In genomic region chr11:112956748-112957440, GRCm38 (mm10) we compare ENCODE assay signal across 17 mouse cellular contexts.
DNase-seq lines count a peak whose midpoint lies in the region; ATAC-seq and TF ChIP-seq lines count a peak whose summit lies in the region.
"Had no signal": no experiment of that assay in that cellular context is flagged by ENCODE, and none has a peak within 500 bp of the region (broad histone marks: within the 10 kb centered on the region; RNA-seq: fewer than 3 reads in every experiment).

No protein-coding gene starts in this region.

- H3K4me2 ChIP-seq in forebrain, embryonic 12.5 days = no peak overlapping the region
- H3K4me2 ChIP-seq in kidney, postnatal 0 days (ENCODE audit: low read length) = no peak overlapping the region
- no peak overlapping the region for H3K4me2 ChIP-seq in heart, embryonic 15.5 days
- no peak overlapping the region for H3K4me2 ChIP-seq in midbrain, embryonic 16.5 days (ENCODE audit: low read length)
- H3K4me2 ChIP-seq: limb, embryonic 13.5 days; liver, embryonic 15.5 days; midbrain, embryonic 15.5 days; neural tube, embryonic 13.5 days; stomach, embryonic 15.5 days had no signal

- peaks cover 23% of the 10 kb centered on the region for H3K27me3 ChIP-seq in forebrain, embryonic 10.5 days (ENCODE audit: poor library complexity, severe bottlenecking)
- H3K27me3 ChIP-seq in forebrain, embryonic 12.5 days = no peaks in the 10 kb centered on the region
- H3K27me3 ChIP-seq in kidney, postnatal 0 days (ENCODE audit: insufficient read depth, low read length) = no peaks in the 10 kb centered on the region
- H3K27me3 ChIP-seq in heart, embryonic 15.5 days = peaks cover 17% of the 10 kb centered on the region; the same call in 1 of the 2 replicates
- H3K27me3 ChIP-seq in midbrain, embryonic 16.5 days (ENCODE audit: control insufficient read depth, insufficient read depth, low read depth, low read length) = no peaks in the 10 kb centered on the region
- H3K27me3 ChIP-seq: liver, embryonic 15.5 days; midbrain, embryonic 15.5 days; neural tube, embryonic 13.5 days; stomach, embryonic 15.5 days had no signal

- peaks cover 44% of the 10 kb centered on the region for H3K4me1 ChIP-seq in forebrain, embryonic 10.5 days
- peaks cover 46% of the 10 kb centered on the region for H3K4me1 ChIP-seq in forebrain, embryonic 12.5 days
- H3K4me1 ChIP-seq in kidney, postnatal 0 days (replicated peaks; ENCODE audit: insufficient read depth, low read length) = peaks cover 3% of the 10 kb centered on the region; the same call in 1 of the 2 replicates
- no peaks in the 10 kb centered on the region for H3K4me1 ChIP-seq in heart, embryonic 15.5 days (replicated peaks)
- 0 out of 2 replicates have a peak, but pooled peaks cover 2% of the 10 kb centered on the region for H3K4me1 ChIP-seq in midbrain, embryonic 16.5 days (ENCODE audit: control insufficient read depth, insufficient read depth, low read length)
- H3K4me1 ChIP-seq: liver, embryonic 15.5 days had no signal

- H3K4me3 ChIP-seq in forebrain, embryonic 10.5 days = no peak overlapping the region
- no peak overlapping the region for H3K4me3 ChIP-seq in forebrain, embryonic 12.5 days (replicated peaks)
- H3K4me3 ChIP-seq in kidney, postnatal 0 days (replicated peaks; ENCODE audit: low read depth, low read length) = no peak overlapping the region
- no peak overlapping the region for H3K4me3 ChIP-seq in heart, embryonic 15.5 days
- H3K4me3 ChIP-seq in midbrain, embryonic 16.5 days (ENCODE audit: low read depth, low read length) = no peak overlapping the region
- H3K4me3 ChIP-seq: limb, embryonic 13.5 days; liver, embryonic 15.5 days; midbrain, embryonic 15.5 days; neural tube, embryonic 13.5 days; stomach, embryonic 15.5 days had no signal

- no peaks in the 10 kb centered on the region for H3K9me3 ChIP-seq in forebrain, embryonic 10.5 days
- H3K9me3 ChIP-seq in forebrain, embryonic 12.5 days = no peaks in the 10 kb centered on the region
- H3K9me3 ChIP-seq in kidney, postnatal 0 days (replicated peaks; ENCODE audit: low read length) = no peaks in the 10 kb centered on the region
- no peaks in the 10 kb centered on the region for H3K9me3 ChIP-seq in heart, embryonic 15.5 days (replicated peaks)
- no peaks in the 10 kb centered on the region for H3K9me3 ChIP-seq in midbrain, embryonic 16.5 days (replicated peaks; ENCODE audit: control insufficient read depth, low read length, poor library complexity, severe bottlenecking)
- H3K9me3 ChIP-seq: limb, embryonic 13.5 days; liver, embryonic 15.5 days; midbrain, embryonic 15.5 days; neural tube, embryonic 13.5 days; stomach, embryonic 15.5 days had no signal

- peak overlapping the region; percentile 25; the same call in 1 of the 2 replicates for H3K27ac ChIP-seq in forebrain, embryonic 10.5 days
- no peak overlapping the region for H3K27ac ChIP-seq in forebrain, embryonic 12.5 days
- no peak overlapping the region for H3K27ac ChIP-seq in kidney, postnatal 0 days
- peak overlapping the region; percentile 31; the same call in 1 of the 2 replicates for H3K27ac ChIP-seq in heart, embryonic 15.5 days
- no peak overlapping the region for H3K27ac ChIP-seq in midbrain, embryonic 16.5 days (ENCODE audit: low read length)
- H3K27ac ChIP-seq: limb, embryonic 13.5 days; liver, embryonic 15.5 days; midbrain, embryonic 15.5 days; neural tube, embryonic 13.5 days; stomach, embryonic 15.5 days had no signal

- 84% methylated on average over 5 of the region's 5 CpGs for WGBS in forebrain, embryonic 10.5 days
- 86% methylated on average over 5 of the region's 5 CpGs for WGBS in forebrain, embryonic 12.5 days
- WGBS in kidney, postnatal 0 days = 74% methylated on average over 5 of the region's 5 CpGs
- WGBS in heart, embryonic 15.5 days = 67% methylated on average over 5 of the region's 5 CpGs
- 63% methylated on average over 5 of the region's 5 CpGs for WGBS in midbrain, embryonic 16.5 days

- no peak overlapping the region for H3K9ac ChIP-seq in forebrain, embryonic 12.5 days
- no peak overlapping the region for H3K9ac ChIP-seq in kidney, postnatal 0 days (ENCODE audit: low read depth, low read length)
- H3K9ac ChIP-seq in heart, embryonic 15.5 days = no peak overlapping the region
- H3K9ac ChIP-seq in midbrain, embryonic 16.5 days (ENCODE audit: low read depth, low read length) = no peak overlapping the region
- H3K9ac ChIP-seq: limb, embryonic 13.5 days; liver, embryonic 15.5 days; midbrain, embryonic 15.5 days; neural tube, embryonic 13.5 days; stomach, embryonic 15.5 days had no signal

- DNase-seq in forebrain, embryonic 10.5 days (ENCODE audit: extremely low spot score, low spot score) = no peak
- peak; percentile 18 for DNase-seq in kidney, postnatal 0 days (ENCODE audit: low spot score)
- no peak for DNase-seq in kidney, adult 11 months
- DNase-seq in 3T3-L1 (ENCODE audit: low read depth, low spot score) = peak; percentile 31
- DNase-seq: cerebellum, adult 11 months; cerebellum, postnatal 25 days; gastrocnemius, postnatal 25 days; thymus, postnatal 4 days had no signal

- TF ChIP-seq CTCF in kidney, postnatal 0 days (IDR thresholded peaks at IDR 0.05; ENCODE audit: low read depth) = no peak

- no peak for ATAC-seq in forebrain, embryonic 12.5 days (ENCODE audit: low FRiP score)
- no peak for ATAC-seq in kidney, postnatal 0 days (replicated peaks; ENCODE audit: low FRiP score, low read depth)
- ATAC-seq in heart, embryonic 15.5 days (replicated peaks; ENCODE audit: insufficient number of reproducible peaks, insufficient read depth, low FRiP score, low read depth) = no peak
- ATAC-seq in midbrain, embryonic 16.5 days = no peak
- ATAC-seq: forebrain, embryonic 16.5 days; midbrain, embryonic 15.5 days had no signal

- no peaks in the 10 kb centered on the region for H3K36me3 ChIP-seq in forebrain, embryonic 10.5 days (replicated peaks)
- H3K36me3 ChIP-seq in forebrain, embryonic 12.5 days (replicated peaks) = no peaks in the 10 kb centered on the region
- H3K36me3 ChIP-seq in kidney, postnatal 0 days (ENCODE audit: insufficient read depth, low read length) = no peaks in the 10 kb centered on the region
- H3K36me3 ChIP-seq in heart, embryonic 15.5 days = no peaks in the 10 kb centered on the region
- no peaks in the 10 kb centered on the region for H3K36me3 ChIP-seq in midbrain, embryonic 16.5 days (ENCODE audit: control insufficient read depth, insufficient read depth, low read length)
- H3K36me3 ChIP-seq: limb, embryonic 13.5 days; liver, embryonic 15.5 days; midbrain, embryonic 15.5 days; neural tube, embryonic 13.5 days; stomach, embryonic 15.5 days had no signal

Comparison
In these comparisons a context has a peak if more than half of its experiments do, and no peak if none do; other contexts are left out.
1. DNase-seq: peak in kidney, postnatal 0 days (single experiment) and 3T3-L1 (single experiment); none in forebrain, embryonic 10.5 days (single experiment) and kidney, adult 11 months (single experiment).
2. H3K27ac ChIP-seq: peak in forebrain, embryonic 10.5 days (single experiment) and heart, embryonic 15.5 days (single experiment); none in forebrain, embryonic 12.5 days (single experiment), kidney, postnatal 0 days (single experiment) and midbrain, embryonic 16.5 days (single experiment).